Mouse (Mus musculus) embryonic facial prominence, embryonic 15.5 days (tissue): ENCODE results near the gene Eif3d. TPM values are rescaled to one million over a fixed set of nuclear protein-coding genes. Genes with fewer than 3 reads are reported as not detected.
A peak's percentile ranks its signal among the peaks of the same experiment; 100 is the strongest.

Source experiments
- ATAC-seq: fragments of 200-750 bp; cut with Nextera tagmentation; 2 replicates; pipeline ENCODE4 v1.8.0; 2017; ENCODE audit warnings: low read depth, moderate TSS enrichment; ENCODE audit not compliant: insufficient number of reproducible peaks, low FRiP score, low TSS enrichment
- H3K27ac ChIP-seq: fragments of 300-500 bp; sonication (generic); replicated peaks from 2 replicates; pipeline ENCODE4 v1.5.1; 2015; ENCODE audit warnings: mild to moderate bottlenecking, inconsistent platforms
- H3K27me3 ChIP-seq: fragments of 300-500 bp; sonication (generic); 2 replicates; pipeline ENCODE4 v1.6.1; 2015; ENCODE audit warnings: inconsistent platforms
- H3K36me3 ChIP-seq: fragments of 300-500 bp; sonication (generic); 2 replicates; pipeline ENCODE4 v1.6.1; 2015; ENCODE audit warnings: mild to moderate bottlenecking, inconsistent platforms
- H3K4me1 ChIP-seq: fragments of 300-500 bp; sonication (generic); 2 replicates; pipeline ENCODE4 v1.6.1; 2015; ENCODE audit warnings: inconsistent platforms
- H3K4me2 ChIP-seq: fragments of 300-500 bp; sonication (generic); replicated peaks from 2 replicates; pipeline ENCODE4 v1.6.1; 2015; ENCODE audit warnings: mild to moderate bottlenecking, inconsistent platforms
- H3K4me3 ChIP-seq: fragments of 300-500 bp; sonication (generic); replicated peaks from 2 replicates; pipeline ENCODE4 v1.5.1; 2015; ENCODE audit warnings: mild to moderate bottlenecking, inconsistent platforms
- H3K9ac ChIP-seq: fragments of 300-500 bp; sonication (generic); 2 replicates; pipeline ENCODE4 v1.6.1; 2015; ENCODE audit warnings: inconsistent platforms
- H3K9me3 ChIP-seq: fragments of 300-500 bp; sonication (generic); replicated peaks from 2 replicates; pipeline ENCODE4 v1.6.1; 2016; ENCODE audit warnings: inconsistent platforms
- WGBS: fragments of 180-500 bp; shearing (Covaris S2); methylation state at CpG from one replicate; pipeline ENCODE4 v1.1.7; 2015; 5-methylcytosine and 5-hydroxymethylcytosine counted together
- polyA plus RNA-seq: library from polyadenylated mRNA; unstranded; fragments of >200 nt; fragmentation: Nextera tagmentation; extraction: Ambion mirVana; gene quantifications from 2 replicates; pipeline ENCODE4 v1.2.1, GENCODE M21; 2015

The Eif3d gene
- polyA plus RNA-seq, 1 experiment from 2014 or later = 177 TPM

DNA sequence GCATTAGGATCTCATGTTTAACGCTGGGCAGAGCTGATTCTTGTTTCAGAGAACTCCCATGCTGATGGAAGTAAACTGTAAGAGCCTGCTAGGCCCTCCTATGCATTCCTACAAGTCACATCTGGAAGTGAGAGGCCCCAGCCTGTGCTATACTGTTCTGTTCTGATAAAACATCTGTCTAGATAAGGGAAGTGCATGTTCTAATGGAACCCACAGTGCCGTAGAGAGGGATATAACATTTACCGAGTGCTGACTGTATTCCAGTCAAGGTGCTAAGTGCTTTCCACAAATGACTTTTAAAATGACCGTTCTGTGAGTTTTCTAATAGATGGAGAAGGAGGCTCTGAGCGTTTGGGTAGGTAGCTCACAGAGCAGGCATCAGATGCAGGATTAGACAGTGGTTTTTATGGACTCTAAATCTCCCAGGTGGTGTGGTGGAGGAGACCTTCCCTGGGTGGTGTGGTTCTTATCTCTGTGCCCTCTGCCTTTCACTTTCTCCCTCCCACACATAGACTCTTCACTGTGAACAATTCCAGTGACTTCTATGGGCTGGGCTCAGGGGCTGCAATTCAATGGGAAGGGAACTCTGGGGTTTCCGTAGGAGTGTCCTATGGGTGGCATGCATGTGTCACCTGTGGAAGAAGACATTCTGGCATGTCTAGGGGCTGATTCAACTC lies 3.7 kb upstream of the Eif3d start:
- 67% methylated on average over 6 of the region's 6 CpGs for WGBS
- Histone ChIP-seq H3K4me3 (no peak overlapping the region), H3K27ac (no peak overlapping the region), H3K4me1 (peaks cover 6% of the 10 kb centered on the region), H3K4me2 (no peak overlapping the region), H3K36me3 (no peaks in the 10 kb centered on the region), H3K9me3 (no peaks in the 10 kb centered on the region), H3K27me3 (no peaks in the 10 kb centered on the region), H3K9ac (no peak overlapping the region)
- ATAC-seq = no peak

DNA sequence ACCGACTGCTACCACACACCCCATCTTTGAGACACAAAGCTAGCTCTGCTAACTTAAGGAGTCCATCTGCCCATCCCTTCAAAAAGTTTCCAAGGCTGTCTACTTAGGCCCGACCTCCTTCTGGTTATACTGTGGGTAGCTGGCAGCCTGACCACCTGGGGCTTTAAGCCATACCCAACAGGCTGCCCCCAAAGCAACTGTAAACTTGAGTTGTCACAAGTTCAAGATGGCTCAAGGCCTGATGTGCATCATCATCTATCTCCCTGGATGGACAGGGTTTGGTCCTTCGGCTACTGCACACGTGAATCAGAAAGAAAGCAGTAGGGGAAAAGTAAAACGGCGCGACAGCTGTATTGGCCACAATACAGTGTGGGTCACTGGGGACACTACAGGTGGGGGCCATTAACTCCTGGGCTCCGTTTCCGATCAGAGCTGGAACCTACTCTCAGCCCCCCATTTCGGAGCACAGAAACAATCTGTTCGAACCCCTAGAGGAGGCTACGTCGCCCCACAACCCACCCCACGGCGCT lies 608 bp downstream of the Eif3d start:
- H3K4me3 ChIP-seq = peak overlapping the region; percentile 87
- peak overlapping the region; percentile 77 for H3K4me2 ChIP-seq
- H3K27me3 ChIP-seq = no peaks in the 10 kb centered on the region
- H3K9me3 ChIP-seq = no peaks in the 10 kb centered on the region
- peak overlapping the region; percentile 99 for H3K27ac ChIP-seq
- 2% methylated on average over 15 of the region's 15 CpGs for WGBS
- H3K36me3 ChIP-seq = peaks cover 38% of the 10 kb centered on the region
- H3K9ac ChIP-seq = peak overlapping the region; percentile 93
- H3K4me1 ChIP-seq = peaks cover 13% of the 10 kb centered on the region
- ATAC-seq = no peak

DNA sequence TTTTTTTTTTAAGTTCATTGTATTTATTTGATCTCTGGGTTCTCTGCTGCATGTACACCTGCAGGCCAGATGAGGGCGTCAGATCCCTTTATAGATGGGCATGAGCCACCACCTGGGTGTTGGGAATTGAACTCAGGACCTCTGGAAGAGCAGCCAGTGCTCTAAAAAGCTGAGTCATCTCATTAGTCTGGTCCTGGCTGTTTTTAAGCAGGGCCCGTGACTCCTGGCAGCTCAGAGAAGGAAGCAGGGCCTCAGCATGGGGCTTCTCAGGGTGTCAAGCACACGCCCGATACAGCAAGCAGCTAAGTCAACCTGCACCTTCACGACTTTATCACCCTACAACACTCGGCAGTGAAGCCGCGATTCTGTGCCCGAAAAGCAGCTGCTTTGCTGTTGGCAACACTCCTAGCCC lies 5.5 kb downstream of the Eif3d start:
- Histone ChIP-seq H3K27ac (no peak overlapping the region), H3K9ac (no peak overlapping the region), H3K9me3 (no peaks in the 10 kb centered on the region), H3K4me1 (peaks cover 13% of the 10 kb centered on the region), H3K27me3 (no peaks in the 10 kb centered on the region), H3K4me2 (no peak overlapping the region), H3K4me3 (no peak overlapping the region), H3K36me3 (peaks cover 87% of the 10 kb centered on the region)
- WGBS = 81% methylated on average over 9 of the region's 9 CpGs
- ATAC-seq = no peak

DNA sequence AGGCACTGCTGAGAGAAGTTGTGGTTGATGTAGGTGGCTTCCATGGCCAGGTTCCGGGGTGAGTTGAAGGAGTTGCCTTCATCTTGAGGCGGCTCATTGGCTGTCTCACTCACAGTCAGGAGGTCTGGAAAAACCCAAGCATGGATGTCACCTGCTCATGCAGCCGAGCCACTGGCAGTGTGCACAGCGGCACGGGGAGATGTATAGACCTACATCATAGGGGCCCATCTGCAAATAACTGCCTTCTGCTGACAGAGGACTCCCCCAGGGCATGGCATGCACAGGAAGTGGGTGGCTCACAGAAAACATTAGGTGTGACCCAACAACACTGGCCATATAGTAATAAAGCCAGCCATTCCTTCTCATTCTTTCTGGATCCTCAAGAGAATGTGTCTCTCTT lies 8.2 kb downstream of the Eif3d start:
- Histone ChIP-seq H3K4me3 (no peak overlapping the region), H3K36me3 (peaks cover 90% of the 10 kb centered on the region), H3K4me1 (peaks cover 4% of the 10 kb centered on the region), H3K9me3 (no peaks in the 10 kb centered on the region), H3K4me2 (no peak overlapping the region), H3K27ac (no peak overlapping the region), H3K27me3 (no peaks in the 10 kb centered on the region), H3K9ac (no peak overlapping the region)
- WGBS = 93% methylated on average over 5 of the region's 5 CpGs
- ATAC-seq = no peak

DNA sequence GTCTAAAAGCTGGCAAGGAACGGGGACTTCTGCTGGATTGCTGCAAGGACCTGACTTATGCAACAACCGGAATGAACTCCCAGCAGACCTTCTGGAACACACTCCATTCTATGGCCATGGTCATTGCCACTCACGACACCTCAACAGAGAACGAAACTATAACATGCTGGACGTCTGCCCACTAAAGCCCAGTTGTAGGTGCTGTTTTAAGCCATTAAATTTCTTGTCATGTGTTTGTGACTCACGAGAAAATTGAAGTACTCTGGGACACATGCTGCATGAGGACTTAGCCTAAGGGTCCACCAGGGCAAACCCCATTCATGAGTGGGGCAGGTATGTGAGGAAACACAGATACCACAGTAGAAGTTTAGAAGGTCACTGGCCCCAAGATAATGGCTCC lies 9.9 kb downstream of the Eif3d start:
- Histone ChIP-seq H3K4me3 (no peak overlapping the region), H3K4me2 (no peak overlapping the region), H3K4me1 (peaks cover 21% of the 10 kb centered on the region), H3K27me3 (peaks cover 4% of the 10 kb centered on the region), H3K9ac (no peak overlapping the region), H3K36me3 (peaks cover 73% of the 10 kb centered on the region), H3K27ac (no peak overlapping the region), H3K9me3 (no peaks in the 10 kb centered on the region)
- ATAC-seq = no peak
- 91% methylated on average over 6 of the region's 6 CpGs for WGBS

DNA sequence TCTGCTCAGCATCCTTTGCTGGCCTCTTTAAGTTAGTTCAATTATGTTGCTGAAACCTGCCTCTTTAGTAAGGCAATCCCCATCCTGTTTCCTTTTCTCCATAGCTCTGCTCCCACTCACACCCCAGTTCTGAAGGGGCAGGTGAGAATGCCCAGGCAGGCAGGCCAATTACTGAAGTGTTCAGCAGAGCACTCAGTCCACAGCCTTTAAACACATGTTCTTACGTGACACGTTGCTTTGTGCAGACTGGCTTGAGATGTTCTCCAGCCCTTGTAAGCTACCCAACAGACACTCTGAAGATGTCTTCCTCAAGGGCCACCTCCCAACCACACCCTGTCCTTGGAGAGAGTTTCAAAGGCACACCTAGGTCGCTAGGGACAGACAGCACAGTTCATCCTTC lies 12.5 kb downstream of the Eif3d start:
- WGBS = 57% methylated on average over 3 of the region's 3 CpGs
- H3K4me3 ChIP-seq = no peak overlapping the region
- no peak for ATAC-seq

DNA sequence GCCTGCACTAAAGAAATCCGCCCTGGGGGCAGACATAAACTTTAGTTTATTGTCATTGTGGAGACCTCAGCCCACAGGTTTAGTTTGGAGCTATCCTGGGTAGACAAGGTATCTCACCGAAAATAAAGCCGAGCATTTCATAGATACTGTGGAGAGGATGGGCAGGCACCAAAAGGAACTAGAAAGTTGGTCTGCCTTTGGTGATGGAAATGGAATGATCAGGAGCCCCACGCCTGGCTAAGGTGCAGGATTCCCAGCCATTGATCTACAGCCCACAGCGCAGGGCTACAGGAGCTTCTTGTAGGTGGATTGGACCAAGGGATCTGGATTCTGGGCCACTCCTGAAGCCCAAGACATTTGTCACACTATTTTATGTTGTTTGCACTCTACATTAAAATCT lies 13.0 kb downstream of the Eif3d start:
- Histone ChIP-seq H3K27ac (no peak overlapping the region), H3K9ac (no peak overlapping the region), H3K9me3 (no peaks in the 10 kb centered on the region), H3K4me1 (peaks cover 26% of the 10 kb centered on the region), H3K27me3 (peaks cover 8% of the 10 kb centered on the region), H3K4me3 (no peak overlapping the region), H3K4me2 (no peak overlapping the region), H3K36me3 (peaks cover 42% of the 10 kb centered on the region)
- ATAC-seq = no peak
- 38% methylated on average over 5 of the region's 5 CpGs for WGBS

More for the DNA sequence above, 12.5 kb downstream of the Eif3d start:
- Histone ChIP-seq H3K4me2 (no peak overlapping the region), H3K36me3 (peaks cover 47% of the 10 kb centered on the region), H3K9ac (no peak overlapping the region), H3K27ac (no peak overlapping the region), H3K9me3 (no peaks in the 10 kb centered on the region), H3K27me3 (peaks cover 8% of the 10 kb centered on the region), H3K4me1 (peaks cover 26% of the 10 kb centered on the region)

DNA sequence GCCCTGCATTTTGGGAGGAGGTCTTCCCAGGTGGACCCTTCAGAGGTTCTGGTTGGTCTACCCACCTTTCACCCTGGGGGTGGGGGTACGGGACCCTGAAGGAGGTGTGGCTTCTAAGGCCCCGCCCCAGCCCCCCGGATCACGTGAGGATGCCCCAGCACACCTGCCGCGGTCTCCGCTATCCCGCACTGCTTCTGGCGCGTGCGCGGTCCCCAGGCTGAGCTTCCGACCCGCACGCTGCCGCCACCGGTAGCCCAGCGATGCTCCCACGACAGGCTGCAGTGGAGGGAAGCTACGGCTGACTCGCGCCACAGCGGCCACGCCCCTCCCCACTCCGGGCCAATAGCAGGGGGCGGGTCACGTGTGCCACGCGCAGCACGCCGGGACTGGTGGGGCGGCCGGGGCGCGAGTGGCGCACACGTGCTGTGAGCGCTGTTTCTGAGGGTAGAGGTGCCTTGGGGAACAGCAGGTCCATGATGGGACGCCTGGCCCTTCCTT lies 14.2 kb downstream of the Eif3d start, which contains the start of gene Foxred2:
Gene Foxred2, minus strand, starts transcription at position 319 of the 498 bp plus-strand sequence.
- H3K36me3 ChIP-seq = peaks cover 34% of the 10 kb centered on the region
- under 1% methylated on average over 39 of the region's 39 CpGs for WGBS

DNA sequence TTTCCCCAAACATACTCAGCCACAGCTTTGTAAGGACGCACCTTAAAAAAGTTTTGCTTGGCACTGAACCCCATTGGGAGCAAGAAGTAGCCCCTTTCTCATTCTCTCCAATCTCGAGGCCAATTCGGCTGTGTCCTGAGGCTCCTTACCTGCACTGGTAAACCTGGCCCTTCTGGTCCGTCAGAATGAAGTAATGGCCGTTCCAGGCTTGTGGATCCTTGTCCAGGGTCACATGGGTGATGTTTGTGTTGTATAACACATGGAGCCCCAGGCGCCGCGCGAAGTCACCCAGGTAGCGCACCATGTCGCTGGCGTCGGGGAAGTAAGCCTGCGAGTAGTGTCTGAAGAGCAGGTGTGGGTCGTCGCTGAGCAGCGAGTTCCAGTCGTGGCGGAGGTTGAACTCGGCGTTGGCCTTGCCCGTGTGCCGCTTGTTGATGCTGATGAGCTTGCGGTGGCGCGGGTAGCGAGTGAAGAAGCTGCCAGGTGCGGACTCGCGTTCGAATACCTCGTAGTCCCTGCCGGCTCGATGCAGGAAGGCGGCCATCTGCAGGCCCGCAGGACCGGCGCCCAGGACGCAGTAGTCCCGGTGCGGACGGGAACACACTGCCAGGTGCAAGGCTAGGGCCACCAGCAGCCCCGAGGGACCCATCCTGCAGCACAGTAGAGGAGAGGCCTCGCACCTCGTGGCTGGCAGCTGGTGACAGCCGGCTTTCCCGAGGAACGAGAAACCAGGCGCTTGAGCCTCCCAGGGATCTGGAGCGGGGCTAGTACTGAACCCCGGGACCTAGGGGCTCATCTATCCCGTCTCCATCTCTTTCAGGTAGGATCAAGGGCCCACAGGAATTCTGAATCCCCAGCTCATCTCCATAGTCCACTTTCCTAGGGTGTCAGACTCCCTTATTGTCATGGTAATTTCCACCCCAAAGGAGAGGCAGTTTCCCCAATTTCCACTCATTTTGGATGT lies 14.9 kb downstream of the Eif3d start:
- WGBS = 8% methylated on average over 52 of the region's 52 CpGs
- Histone ChIP-seq H3K27me3 (peaks cover 8% of the 10 kb centered on the region), H3K4me1 (peaks cover 26% of the 10 kb centered on the region), H3K4me2 (peak overlapping the region; percentile 88), H3K4me3 (peak overlapping the region; percentile 61), H3K36me3 (peaks cover 26% of the 10 kb centered on the region), H3K9ac (peak overlapping the region; percentile 37), H3K9me3 (no peaks in the 10 kb centered on the region), H3K27ac (no peak overlapping the region)
- ATAC-seq = peak; percentile 36

More for the DNA sequence above, 14.2 kb downstream of the Eif3d start, which contains the start of gene Foxred2:
- Histone ChIP-seq H3K4me3 (peak within 1 kb of the TSS; percentile 61), H3K27me3 (peaks cover 8% of the 10 kb centered on the region), H3K27ac (no peak within 1 kb of the TSS), H3K9me3 (no peaks in the 10 kb centered on the region), H3K9ac (peak within 1 kb of the TSS; percentile 37), H3K4me2 (peak within 1 kb of the TSS; percentile 88), H3K4me1 (peaks cover 26% of the 10 kb centered on the region)
- peak; percentile 88 for ATAC-seq

DNA sequence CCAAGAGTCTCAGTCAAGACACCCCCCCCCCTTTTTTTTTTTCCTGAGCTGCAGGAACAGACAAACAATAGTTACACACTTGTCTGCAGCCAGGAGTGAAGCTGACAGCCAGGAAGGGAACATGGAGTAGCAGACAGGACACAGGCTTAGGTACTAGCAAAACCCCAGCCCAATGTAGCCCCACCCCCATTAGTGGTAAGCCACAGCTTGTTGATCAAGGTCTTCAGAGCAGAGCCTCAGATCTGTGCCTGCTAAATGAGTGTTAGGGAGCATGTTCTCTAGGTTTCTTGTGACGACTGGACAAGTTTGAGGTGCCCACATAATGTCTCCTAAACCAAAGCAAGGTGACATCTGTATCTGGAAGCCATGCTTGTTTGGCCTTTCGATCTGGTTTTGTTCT lies 16.3 kb downstream of the Eif3d start:
- Histone ChIP-seq H3K9ac (no peak overlapping the region), H3K27ac (no peak overlapping the region), H3K27me3 (peaks cover 8% of the 10 kb centered on the region), H3K4me2 (no peak overlapping the region), H3K4me1 (peaks cover 26% of the 10 kb centered on the region), H3K4me3 (no peak overlapping the region), H3K36me3 (peaks cover 13% of the 10 kb centered on the region), H3K9me3 (no peaks in the 10 kb centered on the region)
- no peak for ATAC-seq
- 80% methylated on average over 2 of the region's 2 CpGs for WGBS

DNA sequence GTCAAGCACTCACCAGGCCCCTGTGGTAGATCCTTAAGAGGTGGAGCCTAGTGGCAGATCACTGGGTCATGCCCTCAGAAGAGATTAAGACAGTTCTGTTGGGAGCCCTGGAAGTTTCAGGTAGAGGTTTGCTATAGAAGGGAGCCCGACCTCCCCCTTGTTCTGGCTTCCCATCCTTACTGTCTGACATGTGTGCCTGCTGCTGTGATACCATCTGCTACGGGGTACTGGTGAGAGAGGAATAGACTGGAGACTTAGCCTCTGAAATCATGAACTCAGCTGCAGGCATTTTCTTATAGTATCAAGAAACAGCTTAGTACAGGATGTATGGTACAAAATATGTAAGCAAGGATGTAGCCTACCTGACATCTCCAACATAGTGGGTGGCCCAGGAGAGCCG lies 17.7 kb downstream of the Eif3d start:
- Histone ChIP-seq H3K27me3 (peaks cover 8% of the 10 kb centered on the region), H3K36me3 (peaks cover 3% of the 10 kb centered on the region; the same call in 1 of the 2 replicates), H3K9ac (no peak overlapping the region), H3K4me1 (peaks cover 26% of the 10 kb centered on the region), H3K4me2 (no peak overlapping the region), H3K4me3 (no peak overlapping the region), H3K27ac (no peak overlapping the region), H3K9me3 (no peaks in the 10 kb centered on the region)
- 87% methylated on average over 3 of the region's 3 CpGs for WGBS
- ATAC-seq = no peak
